Mouse (Mus musculus) ovary, adult 2 months (tissue): ENCODE results near the gene Sgip1. TPM values are rescaled to one million over a fixed set of nuclear protein-coding genes. Genes with fewer than 3 reads are reported as not detected.

Experiments
- polyA plus RNA-seq: library from polyadenylated mRNA; depleted of rRNA; stranded (reverse); fragments of >200 nt; gene quantifications from 2 replicates; pipeline ENCODE4 v1.2.3, GENCODE M21; 2012; rRNA removed

Gene Sgip1
- 0.38 and 0.64 TPM in 2 replicates for polyA plus RNA-seq

DNA sequence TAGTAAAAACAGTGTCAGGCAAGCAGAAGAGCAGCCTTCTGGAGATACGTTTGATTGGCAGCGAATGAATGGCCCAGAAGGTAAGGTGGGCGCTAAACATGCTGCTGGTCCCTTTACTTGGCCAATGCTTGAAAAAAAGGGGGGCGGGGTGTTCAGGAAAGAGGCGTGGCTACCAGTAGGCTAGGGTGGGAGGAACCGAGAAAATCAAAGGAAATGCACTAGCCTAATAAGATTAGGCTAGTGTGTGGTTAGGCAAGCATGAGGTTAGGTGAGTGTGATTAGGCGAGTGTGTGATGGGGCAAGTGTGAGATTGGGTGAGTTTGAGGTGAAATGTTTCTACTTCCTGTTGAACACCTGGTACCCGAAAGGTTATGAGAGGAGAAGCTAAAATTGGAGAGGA, at the start of gene Sgip1:
Gene Sgip1, plus strand, starts transcription at position 11 of the 400 bp plus-strand sequence.

DNA sequence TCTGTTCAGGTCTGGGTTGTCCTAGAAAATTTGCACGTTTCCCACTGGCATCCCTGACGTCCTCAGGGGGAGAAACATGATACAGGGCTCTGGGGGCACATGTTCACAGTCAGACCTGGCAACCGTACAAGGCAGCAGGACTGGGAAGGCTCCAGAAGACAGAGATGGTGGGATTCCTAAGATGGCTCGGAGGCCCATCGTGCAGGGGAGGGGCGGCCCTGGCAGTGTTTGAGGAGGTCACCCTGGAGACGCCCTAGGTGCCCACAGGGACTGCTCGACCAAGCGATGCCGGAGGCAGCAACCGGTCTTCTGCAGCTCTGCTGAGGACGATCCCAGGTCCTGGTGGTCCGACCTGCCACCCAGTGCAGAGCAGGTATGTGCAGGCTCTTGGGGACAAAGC, 237.3 kb downstream of the Sgip1 start, which contains the start of gene Tctex1d1:
Gene Tctex1d1, plus strand, starts transcription at position 167 of the 400 bp plus-strand sequence.

Other genes with a start within 250 kb of the Sgip1 start
- 0.22 and 0.59 TPM in 2 replicates for gene Tctex1d1, start 237.3 kb downstream of the Sgip1 start, polyA plus RNA-seq